Mouse (Mus musculus) layer of hippocampus, adult 8-10 months (tissue): ENCODE measurements around the gene Txndc12. TPM values are rescaled to one million over a fixed set of nuclear protein-coding genes. Genes with fewer than 3 reads are reported as not detected.

Experiments
- total RNA-seq, 4 experiments: library from RNA; stranded (reverse); gene quantifications; 2 replicates each; pipeline ENCODE4 v1.2.4; 2022

Txndc12 gene
- total RNA-seq, 4 experiments from 2014 or later = 34.0 to 37.6 (median 35.6) TPM

Other genes with a start within 250 kb of the Txndc12 start
- gene Cc2d1b, start 214.7 kb upstream of the Txndc12 start, total RNA-seq = 10 to 100 TPM; 35.3 to 41.0 (median 38.2) TPM
- gene 3110021N24Rik, start 115.0 kb upstream of the Txndc12 start, total RNA-seq = 1 to 10 TPM; 1.3 to 3.6 (median 1.5) TPM
- 10 to 100 TPM; 55.1 to 63.4 (median 58.7) TPM for gene Zfyve9, start 53.8 kb upstream of the Txndc12 start, total RNA-seq
- 10 to 100 TPM; 67.2 to 94.4 (median 79.4) TPM for gene Btf3l4, start 987 bp upstream of the Txndc12 start, total RNA-seq
- gene Kti12, start 13.2 kb downstream of the Txndc12 start, total RNA-seq = 10 to 100 TPM; 18.1 to 19.5 (median 18.8) TPM
- gene A730015C16Rik, start 14.0 kb downstream of the Txndc12 start, total RNA-seq = under 1 TPM in 1 of 4 experiments, not detected in 3; 0.65 TPM
- 10 to 100 TPM; 63.2 to 71.1 (median 65.4) TPM for gene Rab3b, start 44.5 kb downstream of the Txndc12 start, total RNA-seq
- 100 to 1,000 TPM; 116 to 149 (median 131) TPM for gene Nrd1, start 166.1 kb downstream of the Txndc12 start, total RNA-seq